24 mouse cellular contexts compared by ENCODE assay signal in the genomic region with DNA sequence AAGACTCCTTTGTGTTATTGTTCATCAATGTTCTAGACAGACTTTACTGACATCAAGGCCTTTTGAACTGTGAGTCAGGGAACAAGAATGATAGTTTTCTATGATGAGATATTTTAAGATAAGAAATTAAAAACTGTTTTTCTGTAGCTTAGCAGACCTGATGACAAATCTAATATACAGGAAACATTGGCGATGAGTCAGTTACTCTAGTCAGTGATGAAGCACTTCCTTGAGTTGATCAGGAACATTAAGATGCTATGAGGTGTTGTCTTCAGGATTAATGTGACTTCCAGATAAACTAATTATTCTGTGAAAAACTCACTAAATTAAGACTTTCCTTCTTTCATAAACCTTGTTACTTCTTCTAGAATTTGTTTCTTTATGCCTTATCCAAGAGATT.
"Had no signal": no experiment of that assay in that cellular context is flagged by ENCODE, and none has a peak within 500 bp of the region (broad histone marks: within the 10 kb centered on the region; RNA-seq: fewer than 3 reads in every experiment).

No protein-coding gene starts in this region.

- H3K27me3 ChIP-seq: heart, embryonic 12.5 days; hindbrain, embryonic 12.5 days; limb, embryonic 12.5 days; liver, embryonic 13.5 days; liver, embryonic 15.5 days had no signal

- H3K4me1 ChIP-seq: heart, embryonic 10.5 days; heart, embryonic 12.5 days; hindbrain, embryonic 10.5 days; hindbrain, embryonic 12.5 days; limb, embryonic 10.5 days; limb, embryonic 12.5 days; liver, embryonic 13.5 days; liver, embryonic 15.5 days had no signal

- H3K4me3 ChIP-seq: heart, embryonic 10.5 days; heart, embryonic 12.5 days; hindbrain, embryonic 10.5 days; hindbrain, embryonic 12.5 days; layer of hippocampus, adult 2 months; left cerebral cortex, adult 2 months; limb, embryonic 10.5 days; limb, embryonic 12.5 days; liver, embryonic 13.5 days; liver, embryonic 15.5 days had no signal

- DNase-seq: gastrocnemius, postnatal 25 days; heart, adult 18-20 months; heart, postnatal 10 days; heart, postnatal 4 days; kidney, adult 11 months; kidney, adult 2 months; kidney, adult 9 months; kidney, postnatal 10 days; kidney, postnatal 25 days; kidney, postnatal 4 days; liver; liver, embryonic 13.5 days had no signal

- H3K27ac ChIP-seq: heart, embryonic 10.5 days; hindbrain, embryonic 10.5 days; hindbrain, embryonic 12.5 days; hindbrain, embryonic 14.5 days; layer of hippocampus, adult 2 months; left cerebral cortex, adult 2 months; limb, embryonic 10.5 days; limb, embryonic 12.5 days; liver, embryonic 13.5 days; liver, embryonic 15.5 days had no signal

- ATAC-seq: hindbrain, embryonic 16.5 days; intestine, embryonic 16.5 days had no signal
